Mouse (Mus musculus) E14TG2a.4 (cell line): ENCODE results near the gene Cdk20.
A peak's percentile ranks its signal among the peaks of the same experiment; 100 is the strongest.

Experiments
- CTCF ChIP-seq: conservative IDR thresholded peaks from 2 replicates; pipeline ENCODE4 v1.5.1; 2014; ENCODE audit warnings: low read length
- NANOG ChIP-seq: IDR thresholded peaks from 2 replicates; pipeline ENCODE4 v1.6.1; 2014; ENCODE audit warnings: borderline replicate concordance, low read length, mixed read lengths
- POU5F1 ChIP-seq: IDR thresholded peaks from 2 replicates; pipeline ENCODE4 v1.6.1; 2014; ENCODE audit warnings: low read length, borderline replicate concordance

DNA sequence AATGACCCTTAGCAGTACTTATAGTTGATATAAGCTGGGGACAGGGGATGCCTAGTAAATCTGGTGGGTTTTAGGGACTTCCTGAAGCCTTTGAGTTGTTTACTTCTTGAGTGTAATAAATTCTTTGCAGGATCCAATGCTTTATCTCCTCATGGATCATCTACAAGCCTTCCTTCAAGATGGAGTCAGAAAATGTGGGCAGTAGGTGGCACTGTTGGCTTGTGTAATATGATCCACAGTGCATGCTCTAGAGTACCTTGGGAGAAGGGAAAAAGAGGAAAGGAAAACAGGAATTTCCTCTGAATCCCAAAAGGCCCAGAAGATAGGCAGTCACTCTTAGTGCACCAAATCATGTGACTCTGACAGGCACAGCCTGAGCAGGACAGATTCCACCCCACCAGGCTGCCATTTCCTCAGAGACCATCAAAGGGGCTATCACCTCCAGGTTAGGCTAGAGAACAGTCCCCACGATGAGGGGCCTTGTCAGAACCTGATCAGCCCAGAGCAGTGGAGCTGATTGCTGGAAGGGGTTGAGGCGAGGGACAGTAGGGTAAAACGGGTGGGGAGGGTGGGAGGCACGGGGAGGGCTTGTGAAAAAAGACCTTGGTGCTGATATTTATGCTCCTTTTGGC, 11.3 kb downstream of the Cdk20 start:
- TF ChIP-seq CTCF = peak; percentile 37
- no peak for TF ChIP-seq NANOG
- no peak for TF ChIP-seq POU5F1
